Mouse (Mus musculus) NIH3T3 (cell line): ENCODE measurements around the gene Gm17324.
"Not testable (repeated sequence)": the region's sequence is repeated elsewhere in the genome, so short reads cannot be mapped to it uniquely, and the experiment has no call there.

Experiments used
- DNase-seq: peaks from one replicate; pipeline ENCODE4 v3.0.0-alpha.2; 2012; ENCODE audit warnings: low read depth

The Gm17324 gene

DNA sequence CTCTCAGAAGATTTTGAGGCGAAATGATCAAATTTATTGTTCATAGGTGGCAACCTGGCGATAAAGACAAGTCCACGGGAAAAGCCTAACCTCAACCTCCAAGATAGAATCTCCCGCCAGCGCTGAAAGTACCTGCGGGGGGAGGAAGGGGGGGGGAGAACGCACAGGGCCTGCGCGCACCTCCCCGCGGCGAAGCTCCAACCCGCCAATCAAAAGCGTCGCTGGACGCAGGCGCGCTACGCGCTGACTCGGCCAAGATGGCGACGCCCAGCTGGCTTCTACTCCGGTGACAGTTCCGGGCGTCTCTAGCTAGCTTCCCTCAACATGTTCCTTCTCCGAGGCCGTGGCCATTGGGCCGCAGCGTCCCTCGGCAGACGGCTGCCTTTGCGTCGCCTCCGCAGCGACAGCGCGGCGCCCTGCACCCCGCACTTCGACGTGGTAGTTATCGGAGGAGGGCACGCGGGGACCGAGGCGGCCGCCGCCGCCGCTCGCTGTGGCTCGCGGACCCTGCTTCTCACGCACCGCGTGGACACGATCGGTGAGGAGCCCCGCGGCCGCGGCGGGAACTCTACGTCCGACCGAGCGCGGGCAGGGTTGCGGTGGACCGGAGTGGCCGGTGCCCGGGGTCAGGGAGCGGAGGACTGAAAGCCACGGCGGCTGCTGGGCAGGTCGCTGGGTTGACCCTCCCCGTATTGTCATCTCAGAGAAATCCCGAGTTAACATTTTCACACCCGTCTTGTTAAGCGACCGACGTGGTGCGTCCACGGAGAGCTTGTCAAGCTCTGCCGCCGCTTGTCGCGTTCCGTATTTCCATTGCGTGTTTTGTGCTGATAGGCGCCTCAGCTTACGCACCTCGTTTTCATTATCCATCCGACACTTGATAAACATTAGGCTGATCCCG is at the start of gene Gm17324, which contains the start of gene Mto1:
Gm17324 (minus strand) TSS at position 814 of the 901 bp plus-strand sequence.
Mto1 (plus strand) TSS at position 236 of the 901 bp plus-strand sequence.
- peak; percentile 97 for DNase-seq

DNA sequence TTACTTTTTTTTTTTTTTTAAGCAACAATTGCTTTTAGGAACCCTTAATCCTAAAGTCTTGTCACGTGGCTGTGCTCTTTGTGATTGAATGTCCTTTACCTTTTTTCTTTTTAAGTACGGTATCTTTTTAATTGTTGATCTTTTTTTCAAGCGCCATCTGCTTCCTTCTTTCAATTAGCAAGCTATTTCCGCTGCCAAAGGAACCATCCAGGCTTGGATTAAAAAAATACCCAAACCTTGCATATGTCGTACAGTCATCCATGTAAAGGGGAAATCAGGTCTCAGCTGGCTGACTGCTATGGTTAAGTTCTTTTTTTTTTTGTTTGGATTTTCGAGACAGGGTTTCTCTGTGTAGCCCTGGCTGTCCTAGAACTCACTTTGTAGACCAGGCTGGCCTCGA is 44.6 kb upstream of the Gm17324 start:
- no peak for DNase-seq

GRCm38 (mm10) chr9:78492254-78492653 is 43.7 kb upstream of the Gm17324 start:
- no peak for DNase-seq

DNA sequence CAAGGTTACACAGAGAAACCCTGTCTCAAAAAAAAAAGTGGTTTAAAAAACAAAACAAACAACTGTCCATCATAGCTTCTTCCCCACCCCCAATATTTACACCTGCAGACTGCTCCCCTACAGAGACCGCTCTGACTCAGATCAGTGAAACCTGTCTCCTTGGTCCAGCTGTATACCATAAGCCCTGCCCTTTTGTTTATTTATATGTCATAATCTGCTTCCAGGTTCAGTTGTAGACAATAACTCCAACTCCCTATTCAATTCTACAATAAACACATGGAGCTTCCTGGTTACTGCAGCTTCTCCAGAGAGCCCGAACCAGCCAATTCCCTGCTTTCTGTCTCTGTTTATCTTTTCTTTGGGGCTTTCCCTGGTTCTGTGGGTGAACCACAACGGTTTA is 42.6 kb upstream of the Gm17324 start:
- no peak for DNase-seq

GRCm38 (mm10) chr9:78488890-78489420 is 40.4 kb upstream of the Gm17324 start, which contains the start of gene Eef1a1:
Gene Eef1a1 (minus strand): TSS chr9:78489151.
- DNase-seq = peak; percentile 54

- DNase-seq = not testable (repeated sequence)
Observed at GRCm38 (mm10) chr9:78488021-78488420, 39.4 kb upstream of the Gm17324 start.

- no peak for DNase-seq
Observed at GRCm38 (mm10) chr9:78484660-78485059, 36.1 kb upstream of the Gm17324 start.

DNA sequence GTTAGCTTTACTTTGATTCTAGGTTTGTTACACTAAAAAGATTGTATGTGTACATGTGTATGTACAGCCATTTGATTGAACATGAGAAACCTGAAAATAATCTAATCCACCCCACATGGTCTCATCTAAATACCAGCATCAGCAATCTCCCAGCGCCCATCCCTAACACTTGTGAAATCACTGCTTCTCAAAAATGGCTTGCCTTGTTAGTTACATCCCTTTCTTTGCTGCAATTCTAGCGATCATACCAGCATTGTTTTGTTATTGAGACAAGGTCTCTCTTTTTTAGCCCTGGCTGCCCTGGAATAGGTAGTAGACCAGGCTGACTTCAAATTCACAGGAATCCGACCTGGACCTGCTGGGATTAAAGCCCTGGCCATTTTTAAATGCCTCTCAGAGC is 33.8 kb upstream of the Gm17324 start:
- no peak for DNase-seq

GRCm38 (mm10) chr9:78481423-78482331 is 33.1 kb upstream of the Gm17324 start:
- peak; percentile 97 for DNase-seq

DNA sequence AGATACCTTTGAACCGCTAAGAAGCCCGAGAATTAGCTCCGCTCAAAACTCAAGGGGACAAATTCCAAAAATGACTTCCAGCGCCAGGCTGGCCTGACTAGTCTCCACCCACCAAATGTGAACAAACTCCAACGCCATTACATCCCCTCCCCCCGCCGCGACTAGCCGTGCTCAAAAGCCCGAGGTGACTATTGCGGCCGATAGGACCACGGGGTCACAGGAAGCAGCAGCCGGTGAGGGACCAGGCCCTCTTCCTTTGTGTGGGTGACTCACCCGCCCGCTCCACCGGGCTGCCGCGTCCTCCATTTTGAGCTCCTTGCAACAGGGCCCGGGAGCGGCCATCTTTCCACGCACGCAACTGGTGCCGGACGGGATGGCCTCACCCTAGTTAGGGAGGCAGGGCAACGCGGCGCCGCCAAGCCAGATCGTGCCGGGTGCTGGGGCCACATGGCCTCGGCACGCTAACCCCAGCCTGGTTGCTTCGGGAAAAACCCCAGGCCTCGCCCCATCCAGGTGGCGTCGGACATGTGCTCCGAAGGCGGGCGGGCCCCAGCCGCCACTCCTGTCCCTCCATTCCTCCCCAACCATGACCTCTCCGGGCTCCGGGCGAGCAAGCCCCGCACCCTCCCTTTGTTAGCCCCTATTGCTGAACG is 32.2 kb upstream of the Gm17324 start:
- peak; percentile 86 for DNase-seq

DNA sequence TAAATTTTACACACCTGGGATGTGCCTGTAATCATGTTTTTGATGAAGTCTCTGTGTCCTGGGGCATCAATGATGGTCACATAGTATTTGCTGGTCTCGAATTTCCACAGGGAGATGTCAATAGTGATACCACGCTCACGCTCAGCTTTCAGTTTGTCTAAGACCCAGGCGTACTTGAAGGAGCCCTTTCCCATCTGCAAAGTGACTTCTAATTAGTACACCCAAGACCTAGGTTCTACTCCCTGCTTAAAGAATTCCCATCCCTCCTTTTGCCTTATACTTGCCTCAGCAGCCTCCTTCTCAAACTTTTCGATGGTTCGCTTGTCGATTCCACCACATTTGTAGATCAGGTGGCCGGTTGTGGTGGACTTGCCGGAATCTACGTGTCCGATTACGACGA is 31.6 kb upstream of the Gm17324 start:
- not testable (repeated sequence) for DNase-seq

DNA sequence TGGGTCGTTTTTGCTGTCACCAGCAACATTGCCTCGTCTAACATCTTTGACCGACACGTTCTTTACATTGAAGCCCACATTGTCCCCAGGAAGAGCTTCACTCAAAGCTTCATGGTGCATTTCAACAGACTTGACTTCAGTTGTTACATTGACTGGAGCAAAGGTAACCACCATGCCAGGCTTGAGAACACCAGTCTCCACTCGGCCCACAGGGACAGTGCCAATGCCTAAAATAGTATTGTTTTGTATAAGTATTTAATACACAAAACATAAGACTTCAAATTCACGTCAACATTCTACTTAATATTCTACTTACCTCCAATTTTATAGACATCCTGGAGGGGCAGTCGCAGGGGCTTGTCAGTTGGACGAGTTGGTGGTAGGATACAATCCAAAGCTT is 30.7 kb upstream of the Gm17324 start:
- not testable (repeated sequence) for DNase-seq

DNA sequence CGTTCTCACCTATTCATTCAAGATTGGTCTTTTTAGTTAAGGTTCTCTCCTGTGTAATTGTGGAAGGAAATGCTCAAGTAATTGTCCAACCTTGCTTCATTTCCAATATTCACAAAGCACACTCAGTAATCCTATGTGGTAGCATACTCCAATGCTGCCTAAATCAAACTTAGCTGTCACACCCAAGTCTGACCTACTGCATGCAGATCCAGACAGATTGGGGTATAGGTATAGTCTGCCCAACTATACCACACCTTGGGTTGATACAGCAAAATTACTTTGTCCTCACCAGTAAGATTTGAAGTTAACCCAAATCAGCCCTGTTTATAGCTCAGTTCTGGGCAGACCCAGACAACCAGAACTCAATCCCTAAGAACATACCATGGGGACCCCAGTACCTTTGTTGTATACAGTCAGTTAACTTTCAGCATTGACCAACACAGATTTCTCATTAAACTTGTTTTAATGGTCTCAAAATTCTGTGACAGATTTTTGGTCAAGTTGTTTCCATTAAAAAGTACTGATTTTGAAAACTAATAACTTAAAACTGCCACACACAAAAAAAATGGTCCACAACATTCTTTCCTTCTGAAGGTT is 29.5 kb upstream of the Gm17324 start:
- DNase-seq = not testable (repeated sequence)

GRCm38 (mm10) chr9:78477021-78477551 is 28.5 kb upstream of the Gm17324 start:
- DNase-seq = peak; percentile 69

DNA sequence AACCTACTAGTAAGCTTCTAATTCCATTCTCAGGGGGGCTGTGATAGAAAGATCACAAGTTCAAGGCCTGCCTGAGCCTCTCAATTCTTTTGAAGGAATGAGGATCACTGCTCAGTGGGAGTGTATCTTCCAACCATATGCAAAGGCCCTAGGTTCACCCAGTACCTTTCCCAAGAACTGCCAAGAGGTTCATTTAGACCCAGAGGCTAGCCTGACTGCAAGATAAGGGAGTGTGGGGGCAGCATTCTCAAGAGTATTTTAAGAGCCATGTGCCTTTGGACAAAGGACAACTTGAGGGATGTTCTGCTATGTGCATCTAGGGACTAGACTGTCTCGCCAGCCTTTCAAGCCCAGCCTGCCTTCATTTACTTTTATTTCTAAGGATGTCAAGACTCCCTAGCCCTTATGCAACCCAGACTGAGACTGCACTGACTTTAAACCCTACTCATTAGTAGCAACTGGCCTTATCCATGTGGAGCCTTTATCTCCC is 28.0 kb upstream of the Gm17324 start:
- DNase-seq = peak; percentile 42

DNA sequence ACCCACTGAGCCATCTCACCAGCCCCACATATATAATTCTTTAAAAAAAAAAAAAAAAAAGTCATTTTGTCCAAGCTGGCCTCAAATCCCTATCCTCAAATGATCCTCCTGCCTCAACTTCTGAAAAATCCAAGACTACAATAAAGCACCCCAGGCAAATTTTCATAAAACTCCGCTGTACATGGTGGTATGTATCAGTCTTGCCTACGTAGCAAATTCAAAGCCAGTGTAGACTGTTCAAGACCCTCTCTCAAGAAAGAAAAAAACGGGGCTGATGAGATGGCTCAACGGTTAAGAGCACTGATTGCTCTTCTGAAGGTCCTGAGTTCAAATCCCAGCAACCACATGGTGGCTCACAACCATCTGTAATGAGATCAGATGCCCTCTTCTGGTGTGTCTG is 27.3 kb upstream of the Gm17324 start:
- DNase-seq = peak; percentile 15

DNA sequence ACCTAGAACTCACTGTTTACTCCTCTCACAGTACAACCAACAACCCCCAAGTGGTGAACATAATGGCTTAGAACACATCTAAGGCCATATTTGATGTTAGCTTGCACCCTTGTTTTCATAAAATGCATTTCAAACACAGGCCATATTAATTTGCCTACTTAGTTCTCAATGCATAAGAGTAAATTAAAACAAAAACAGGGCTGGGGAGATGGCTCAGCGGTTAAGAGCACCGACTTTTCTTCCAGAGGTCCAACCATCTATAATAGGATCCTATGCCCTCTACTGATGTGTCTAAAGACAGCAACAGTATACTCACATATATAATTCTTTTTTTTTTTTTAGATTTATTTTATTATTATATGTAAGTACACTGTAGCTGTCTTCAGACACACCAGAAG is 26.8 kb upstream of the Gm17324 start:
- no peak for DNase-seq

GRCm38 (mm10) chr9:78474771-78475382 is 26.3 kb upstream of the Gm17324 start:
- no peak for DNase-seq

- DNase-seq = no peak
Observed at GRCm38 (mm10) chr9:78474270-78474669, 25.7 kb upstream of the Gm17324 start.

DNA sequence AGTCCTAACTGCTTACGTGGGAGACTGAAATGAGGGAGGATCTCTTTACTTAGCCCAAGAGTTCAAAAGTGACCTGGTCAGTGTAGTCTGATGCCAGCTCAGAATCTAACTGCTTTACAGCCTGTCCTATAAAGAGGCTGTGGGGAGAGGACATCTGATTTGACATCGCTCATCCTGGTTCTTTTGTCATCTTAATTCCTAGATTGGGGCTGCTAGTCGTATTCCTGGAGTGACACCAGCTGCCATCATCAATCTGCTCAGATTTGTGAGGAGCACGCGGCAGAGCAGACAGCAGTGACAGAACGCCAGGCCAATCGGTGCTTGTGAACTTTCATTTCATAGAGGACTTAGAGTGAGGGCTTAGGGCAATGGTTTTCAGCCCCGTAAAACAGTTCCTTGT is 25.0 kb upstream of the Gm17324 start:
- no peak for DNase-seq
